Mouse (Mus musculus) MEL (cell line): ENCODE measurements around the gene Traf2.

Source experiments
- CTCF ChIP-seq, 3 experiments: IDR thresholded peaks in 2 of 3; conservative IDR thresholded peaks in 1 of 3; 2 replicates each; pipeline ENCODE4 v1.5.1; 2011 to 2012; ENCODE audit warnings: low read length in 3 of 3, low read depth in 2 of 3, mild to moderate bottlenecking in 2 of 3, improper control_type of control experiment in 1 of 3, inconsistent platforms in 1 of 3, mixed read lengths in 1 of 3, moderate library complexity in 1 of 3; ENCODE audit not compliant: control insufficient read depth in 1 of 3, insufficient read depth in 1 of 3, poor library complexity in 1 of 3, severe bottlenecking in 1 of 3
- RCOR1 ChIP-seq: IDR thresholded peaks from 2 replicates; pipeline ENCODE4 v1.6.1; 2012; ENCODE audit warnings: low read depth, mild to moderate bottlenecking, inconsistent platforms, low read length, improper control_type of control experiment
- ZNF384 ChIP-seq: IDR thresholded peaks from 2 replicates; pipeline ENCODE4 v1.6.1; 2012; ENCODE audit warnings: low read depth, mild to moderate bottlenecking, inconsistent platforms, low read length, improper control_type of control experiment

DNA sequence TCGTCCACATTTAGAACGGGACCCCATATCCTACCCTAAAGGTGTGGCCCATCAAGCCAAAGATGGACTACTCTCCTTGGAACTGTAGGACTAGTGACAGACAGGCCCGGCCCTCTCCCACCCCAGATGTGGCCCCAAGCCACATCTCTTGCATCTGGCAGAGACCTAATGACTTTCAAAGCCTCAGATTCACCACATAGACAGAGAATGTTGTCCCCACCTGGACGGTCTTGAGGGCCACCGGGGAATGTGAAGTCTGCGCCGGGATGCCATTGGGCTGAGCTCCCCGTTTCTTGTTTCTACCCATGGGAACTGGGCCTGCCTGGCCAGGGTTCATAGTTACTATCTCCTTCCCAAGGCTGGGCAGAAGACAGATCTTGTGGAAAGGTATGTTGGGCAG, 69.2 kb downstream of the Traf2 start:
- TF ChIP-seq ZNF384 (no peak), CTCF (IDR thresholded peaks at IDR 0.05 in 2 of 3, conservative IDR thresholded peaks at IDR 0.05 in 1 of 3; ENCODE audit: control insufficient read depth in 1 of 3, insufficient read depth in 1 of 3, low read depth in 2 of 3, low read length in 3 of 3, poor library complexity in 1 of 3, severe bottlenecking in 1 of 3) (no peak), RCOR1 (no peak)
